Mouse (Mus musculus): ENCODE measurements around the gene Vps36. TPM values are rescaled to one million over a fixed set of nuclear protein-coding genes. Genes with fewer than 3 reads are reported as not detected.

Vps36 gene
- 29.3 and 29.9 TPM in 2 replicates for polyA plus RNA-seq (2012; rRNA removed)

DNA sequence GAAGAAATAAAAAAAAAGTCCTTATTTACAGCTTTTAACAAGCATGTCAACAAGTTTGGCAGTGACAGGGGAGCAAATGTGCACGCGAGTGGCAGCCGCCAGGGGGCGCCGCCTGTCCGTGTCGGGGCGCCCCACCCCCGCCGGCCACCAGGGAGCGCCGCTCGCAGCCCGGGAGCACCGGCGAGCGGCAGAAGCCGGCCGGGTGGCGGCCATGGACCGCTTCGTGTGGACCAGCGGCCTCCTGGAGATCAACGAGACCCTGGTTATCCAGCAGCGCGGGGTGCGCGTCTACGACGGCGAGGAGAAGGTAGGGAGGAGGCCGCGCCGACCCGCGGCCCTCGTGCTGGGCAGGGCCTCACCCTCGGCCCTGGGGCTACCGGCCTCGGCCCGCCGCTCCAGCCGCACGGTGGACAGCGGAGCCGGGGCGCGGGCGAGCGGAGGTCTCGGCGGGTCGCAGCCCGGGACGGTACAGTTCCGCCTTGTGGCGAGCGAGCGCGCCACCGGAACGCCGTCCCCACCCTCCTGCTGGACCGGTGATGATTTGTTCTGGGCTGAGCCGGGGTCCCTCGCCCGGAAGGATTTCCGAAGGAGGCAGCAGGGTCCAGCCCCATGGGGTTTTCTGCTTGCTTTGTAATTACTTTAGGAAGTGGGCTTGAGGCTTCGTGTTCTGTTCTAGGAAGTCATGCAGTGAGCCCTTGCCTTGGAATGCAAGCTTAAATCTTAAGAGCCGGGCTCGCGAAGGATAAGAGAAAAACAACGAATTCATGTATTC is at the start of gene Vps36:
Vps36 (plus strand) TSS at position 150 of the 772 bp plus-strand sequence.

DNA sequence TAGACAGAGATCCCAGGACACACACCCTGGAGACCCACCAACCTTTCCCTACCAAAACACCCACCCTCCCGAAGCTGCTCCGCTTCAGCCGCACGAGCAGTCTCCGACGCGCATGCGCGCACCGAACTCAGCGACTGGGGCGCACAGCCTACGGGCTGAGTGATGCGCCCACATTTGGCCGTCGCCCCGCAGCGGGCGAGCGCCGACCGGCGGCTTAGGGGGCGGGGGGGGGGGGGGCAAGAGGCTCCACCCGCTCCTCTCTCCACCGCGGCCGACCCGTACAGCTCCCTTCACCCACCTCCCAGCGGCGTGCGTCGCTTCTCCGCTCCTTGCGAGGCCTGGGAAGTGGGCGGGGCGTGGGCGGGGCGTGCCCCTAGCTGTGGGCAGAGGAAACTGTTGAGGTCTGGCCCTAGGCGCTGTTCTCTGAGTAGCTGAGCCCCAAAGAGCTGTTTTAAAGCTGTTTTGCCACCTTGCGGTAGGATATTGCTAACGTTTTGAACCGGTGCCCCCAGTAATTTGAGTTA is 26.5 kb upstream of the Vps36 start, which contains the start of gene Nek3:
Nek3 (minus strand) TSS at position 356 of the 524 bp plus-strand sequence.

DNA sequence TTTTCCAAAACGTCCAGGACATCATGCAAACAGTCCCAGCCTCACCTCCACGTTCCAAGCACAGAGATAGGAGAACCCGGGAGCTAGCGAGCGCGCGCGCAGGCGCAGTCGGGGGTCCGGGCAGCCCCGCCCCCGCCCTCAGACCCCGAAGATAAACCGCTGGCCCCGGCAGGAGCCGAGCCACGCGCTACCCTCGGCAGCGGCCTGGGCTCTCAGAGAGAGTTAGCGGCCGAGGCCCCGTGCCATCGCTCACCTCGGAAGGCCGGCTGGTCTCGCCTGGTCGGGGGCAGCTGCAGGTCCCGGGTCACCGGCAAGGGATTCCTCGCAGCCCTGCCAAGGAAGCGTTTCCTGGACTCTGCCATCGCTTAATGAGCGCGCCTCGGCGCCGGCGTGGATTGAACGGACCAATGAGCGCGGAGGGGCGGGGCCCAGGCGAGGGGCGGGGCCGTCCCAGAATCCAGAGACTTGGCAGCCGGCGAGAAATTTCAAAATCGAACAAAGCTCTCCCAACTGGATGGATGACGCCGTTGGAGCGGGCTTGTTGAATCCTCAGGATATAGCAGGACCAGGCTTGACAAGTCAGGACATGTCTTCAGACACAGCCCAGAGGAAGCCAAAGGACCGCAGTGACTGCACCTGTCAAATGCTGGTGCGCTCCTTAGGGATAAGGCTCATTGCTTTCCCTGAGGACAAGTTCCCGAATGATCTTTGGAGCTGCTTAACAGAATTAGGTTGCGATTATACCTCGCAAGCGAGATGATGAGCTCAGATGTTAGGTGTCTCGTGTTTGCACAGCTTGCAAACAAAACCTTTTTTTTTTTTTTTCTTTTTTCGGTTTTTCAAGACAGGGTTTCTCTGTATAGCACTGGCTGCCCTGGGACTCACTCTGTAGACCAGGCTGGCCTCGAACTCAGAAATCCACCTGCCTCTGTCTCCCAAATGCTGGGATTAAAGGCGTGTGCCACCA is 6.9 kb upstream of the Vps36 start, which contains the start of gene Ckap2:
Ckap2 (minus strand) TSS at position 389 of the 967 bp plus-strand sequence.

DNA sequence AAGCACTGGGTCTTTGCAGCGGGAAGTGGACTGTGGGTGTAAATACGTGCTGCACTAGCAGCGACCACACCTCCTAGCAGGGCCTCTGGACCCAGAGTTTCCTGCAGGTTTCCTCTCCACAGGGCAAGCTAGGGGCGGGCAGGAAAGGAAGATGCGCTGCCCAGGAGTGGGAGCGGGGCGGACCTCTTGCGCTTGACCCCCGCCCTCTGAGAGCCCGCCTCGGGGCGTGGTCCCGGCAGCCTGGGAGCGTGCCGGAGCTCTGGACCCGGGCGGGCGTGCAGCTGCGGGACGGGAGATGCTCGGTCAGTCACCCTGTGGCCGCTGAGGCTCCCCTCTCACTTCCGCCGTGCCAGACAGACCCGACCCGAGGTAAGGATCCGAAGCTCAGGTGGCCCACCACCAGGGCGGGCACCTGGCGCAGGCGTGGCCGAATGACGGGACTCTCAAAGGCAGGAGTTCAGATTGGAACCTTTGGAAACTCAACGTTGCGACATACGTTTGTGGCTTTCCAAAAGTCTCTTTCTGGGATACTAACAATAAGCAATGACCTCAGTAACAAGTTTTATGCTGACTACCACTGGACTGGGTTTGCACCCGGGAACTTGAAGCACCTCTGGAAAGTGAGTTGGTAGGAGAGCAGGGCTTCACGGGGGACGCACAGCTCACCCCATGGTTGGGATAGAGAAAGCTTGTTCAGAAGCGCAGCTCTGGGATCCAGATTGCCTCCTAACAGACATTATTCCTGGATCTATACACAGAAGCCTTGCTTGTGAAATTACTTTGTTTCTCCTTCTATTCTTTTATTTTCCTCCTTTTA is 34.7 kb downstream of the Vps36 start, which contains the start of gene Thsd1:
Thsd1 (plus strand) TSS at position 253 of the 817 bp plus-strand sequence.

Other genes starting within 250 kb of the Vps36 start
- gene Defb13, start 246.0 kb upstream of the Vps36 start, polyA plus RNA-seq (2012; rRNA removed) = not detected in 2 replicates
- not detected in 2 replicates for gene Fam90a1a, start 234.1 kb upstream of the Vps36 start, polyA plus RNA-seq (2012; rRNA removed)
- not detected in 2 replicates for gene Ccdc70, start 223.0 kb upstream of the Vps36 start, polyA plus RNA-seq (2012; rRNA removed)
- gene Atp7b, start 132.5 kb upstream of the Vps36 start, polyA plus RNA-seq (2012; rRNA removed) = 2.7 and 3.7 TPM in 2 replicates
- gene Alg11, start 132.1 kb upstream of the Vps36 start, polyA plus RNA-seq (2012; rRNA removed) = 9.4 and 17.1 TPM in 2 replicates
- 0.09 and 0.14 TPM in 2 replicates for gene Nek5, start 67.8 kb upstream of the Vps36 start, polyA plus RNA-seq (2012; rRNA removed)
- 8.6 and 10.6 TPM in 2 replicates for gene Nek3, start 26.4 kb upstream of the Vps36 start, polyA plus RNA-seq (2012; rRNA removed)
- gene Ckap2, start 7.0 kb upstream of the Vps36 start, polyA plus RNA-seq (2012; rRNA removed) = 58.7 and 84.6 TPM in 2 replicates
- gene Thsd1, start 34.5 kb downstream of the Vps36 start, polyA plus RNA-seq (2012; rRNA removed) = 5.8 and 8.0 TPM in 2 replicates
- not detected in 2 replicates for gene Tpte, start 90.6 kb downstream of the Vps36 start, polyA plus RNA-seq (2012; rRNA removed)
- 7.4 and 9.0 TPM in 2 replicates for gene Slc25a15, start 205.8 kb downstream of the Vps36 start, polyA plus RNA-seq (2012; rRNA removed)
- gene Mrps31, start 218.6 kb downstream of the Vps36 start, polyA plus RNA-seq (2012; rRNA removed) = 24.3 and 24.7 TPM in 2 replicates

Measured in central nervous system, embryonic 11.5 days (tissue).